Mouse (Mus musculus) lung, postnatal 0 days (tissue): ENCODE results near the gene Slfn5. TPM values are rescaled to one million over a fixed set of nuclear protein-coding genes. Genes with fewer than 3 reads are reported as not detected.
"Not testable (repeated sequence)": the region's sequence is repeated elsewhere in the genome, so short reads cannot be mapped to it uniquely, and the experiment has no call there.

Source experiments
- ATAC-seq: fragments of 200-750 bp; cut with Nextera tagmentation; 2 replicates; pipeline ENCODE4 v1.8.0; 2017; ENCODE audit warnings: moderate library complexity
- DNase-seq: peaks from one replicate; pipeline ENCODE4 v3.0.0-alpha.2; 2016; ENCODE audit warnings: low spot score
- H3K27ac ChIP-seq: fragments of 300-500 bp; sonication (generic); 2 replicates; pipeline ENCODE4 v1.5.1; 2014; ENCODE audit warnings: antibody characterized with exemption, mild to moderate bottlenecking, low read length, mixed read lengths
- H3K27me3 ChIP-seq: fragments of 300-500 bp; sonication (generic); replicated peaks from 2 replicates; pipeline ENCODE4 v1.6.1; 2014; ENCODE audit warnings: low read length, mixed read lengths; ENCODE audit not compliant: insufficient read depth
- H3K36me3 ChIP-seq: fragments of 300-500 bp; sonication (generic); 2 replicates; pipeline ENCODE4 v1.6.1; 2014; ENCODE audit warnings: low read length, mixed read lengths; ENCODE audit not compliant: insufficient read depth
- H3K4me1 ChIP-seq: fragments of 300-500 bp; sonication (generic); 2 replicates; pipeline ENCODE4 v1.6.1; 2014; ENCODE audit warnings: antibody characterized with exemption, low read depth, low read length, mixed read lengths; ENCODE audit not compliant: insufficient read depth
- H3K4me2 ChIP-seq: fragments of 300-500 bp; sonication (generic); replicated peaks from 2 replicates; pipeline ENCODE4 v1.6.1; 2014; ENCODE audit warnings: low read depth, mild to moderate bottlenecking, low read length, moderate library complexity, mixed read lengths
- H3K4me3 ChIP-seq: fragments of 300-500 bp; sonication (generic); 2 replicates; pipeline ENCODE4 v1.5.1; 2014; ENCODE audit warnings: low read depth, low read length
- H3K9ac ChIP-seq: fragments of 300-500 bp; sonication (generic); replicated peaks from 2 replicates; pipeline ENCODE4 v1.6.1; 2014; ENCODE audit warnings: low read depth, mild to moderate bottlenecking
- H3K9me3 ChIP-seq: fragments of 300-500 bp; sonication (generic); 2 replicates; pipeline ENCODE4 v1.6.1; 2016; ENCODE audit warnings: low read length, mixed read lengths
- CTCF ChIP-seq: IDR thresholded peaks from 2 replicates; pipeline ENCODE4 v1.5.1; 2016; ENCODE audit warnings: antibody characterized with exemption, mild to moderate bottlenecking
- EP300 ChIP-seq: IDR thresholded peaks from 2 replicates; pipeline ENCODE4 v1.6.1; 2016; ENCODE audit warnings: antibody characterized with exemption, mild to moderate bottlenecking, control low read depth
- WGBS: fragments of 180-500 bp; shearing (Covaris S2); extraction: QIAGEN DNeasy Blood & Tissue Kit; methylation state at CpG from one replicate; pipeline ENCODE4 v1.1.7; 2014; 5-methylcytosine and 5-hydroxymethylcytosine counted together
- polyA plus RNA-seq: library from polyadenylated mRNA; unstranded; fragments of >200 nt; fragmentation: Nextera tagmentation; extraction: Ambion mirVana; gene quantifications from 2 replicates; pipeline ENCODE4 v1.2.1, GENCODE M21; 2015

Gene Slfn5
- polyA plus RNA-seq, 1 experiment from 2014 or later = 25.8 TPM

DNA sequence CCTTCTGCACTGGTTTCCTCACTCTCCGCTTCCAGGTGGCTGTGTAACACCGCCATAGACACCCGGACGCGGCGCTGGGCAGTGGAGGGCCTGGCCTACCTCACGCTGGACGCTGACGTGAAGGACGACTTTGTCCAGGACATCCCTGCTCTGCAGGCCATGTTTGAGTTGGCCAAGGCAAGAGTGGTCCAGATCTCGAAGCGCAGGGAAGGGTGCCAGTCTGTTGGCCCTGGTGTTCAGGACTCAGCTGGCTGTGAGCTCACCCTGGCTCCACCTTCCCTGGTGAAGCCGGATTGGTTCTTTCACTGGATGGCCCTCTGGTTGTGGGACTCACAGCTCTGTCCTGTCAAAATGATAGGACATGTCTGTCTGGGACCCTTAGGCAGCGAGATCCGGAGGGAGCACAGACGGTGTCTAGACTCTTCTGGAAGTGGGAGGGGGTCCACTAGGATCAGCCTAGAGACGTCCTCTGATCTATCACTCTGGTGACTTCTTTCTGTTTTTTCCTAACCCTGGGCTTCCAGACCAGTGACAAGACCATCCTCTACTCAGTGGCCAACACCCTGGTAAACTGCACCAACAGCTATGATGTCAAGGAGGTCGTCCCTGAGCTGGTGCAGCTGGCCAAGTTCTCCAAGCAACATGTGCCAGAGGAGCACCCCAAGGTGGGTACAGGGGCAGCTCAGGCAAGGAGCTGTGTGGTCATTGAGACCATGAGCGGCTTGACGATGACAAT, 22.1 kb upstream of the Slfn5 start:
- DNase-seq = no peak
- no peaks in the 10 kb centered on the region for H3K36me3 ChIP-seq
- TF ChIP-seq EP300 (no peak), CTCF (no peak)
- H3K9ac ChIP-seq = no peak overlapping the region
- ATAC-seq = no peak
- no peak overlapping the region for H3K4me3 ChIP-seq
- WGBS = 27% methylated on average over 20 of the region's 20 CpGs
- no peak overlapping the region for H3K4me2 ChIP-seq
- H3K27me3 ChIP-seq = 0 out of 2 replicates have a peak, but pooled peaks cover 5% of the 10 kb centered on the region
- no peak overlapping the region for H3K27ac ChIP-seq
- no peaks in the 10 kb centered on the region for H3K4me1 ChIP-seq
- H3K9me3 ChIP-seq = no peaks in the 10 kb centered on the region

DNA sequence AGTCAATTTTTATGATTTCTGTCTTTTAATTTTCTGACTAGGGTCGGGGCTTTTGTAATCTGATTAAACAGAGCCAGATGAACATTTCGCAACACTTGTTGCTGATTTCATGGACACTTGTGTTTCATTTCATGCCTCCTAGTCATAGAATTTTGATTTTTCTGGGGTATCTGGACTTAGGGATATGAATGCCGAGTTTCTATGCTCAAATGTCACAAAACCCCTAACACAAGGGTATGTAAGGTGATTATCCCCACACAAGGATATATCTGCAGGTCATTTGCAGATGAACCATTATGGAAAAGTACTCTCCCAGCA, 21.6 kb upstream of the Slfn5 start:
- no peak for TF ChIP-seq CTCF
- TF ChIP-seq EP300 = no peak
- H3K4me3 ChIP-seq = peak overlapping the region; percentile 63; the same call in 1 of the 2 replicates
- H3K27me3 ChIP-seq = 0 out of 2 replicates have a peak, but pooled peaks cover 8% of the 10 kb centered on the region
- peak; percentile 21 for DNase-seq
- H3K27ac ChIP-seq = no peak overlapping the region
- H3K9me3 ChIP-seq = no peaks in the 10 kb centered on the region
- no peak for ATAC-seq
- H3K4me2 ChIP-seq = no peak overlapping the region; the same call in 1 of the 2 replicates
- no peaks in the 10 kb centered on the region for H3K36me3 ChIP-seq
- H3K4me1 ChIP-seq = no peaks in the 10 kb centered on the region
- WGBS = 33% methylated on average over 3 of the region's 3 CpGs
- no peak overlapping the region for H3K9ac ChIP-seq

DNA sequence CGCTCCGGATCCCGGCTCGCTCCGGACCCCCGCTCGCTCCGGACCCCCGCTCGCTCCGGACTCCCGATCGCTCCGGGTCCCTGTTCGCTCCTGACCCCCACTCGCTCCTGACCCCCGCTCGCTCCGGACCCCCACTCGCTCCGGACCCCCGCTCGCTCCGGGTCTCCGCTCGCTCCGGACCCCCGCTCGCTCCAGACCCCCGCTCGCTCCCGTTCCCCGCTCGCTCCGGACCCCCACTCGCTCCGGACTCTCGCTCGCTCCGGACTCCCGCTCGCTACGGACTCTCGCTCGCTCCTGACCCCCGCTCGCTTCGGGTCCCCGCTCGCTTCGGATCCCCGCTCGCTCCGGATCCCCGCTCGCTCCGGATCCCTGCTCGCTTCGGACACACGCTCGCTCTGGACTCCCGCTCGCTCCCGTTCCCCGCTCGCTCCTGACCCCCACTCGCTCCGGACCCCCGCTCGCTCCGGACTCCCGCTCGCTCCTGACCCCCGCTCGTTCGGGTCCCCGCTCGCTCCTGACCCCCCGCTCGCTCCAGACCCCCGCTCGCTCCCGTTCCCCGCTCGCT, 20.7 kb upstream of the Slfn5 start:
- H3K4me1 ChIP-seq, H3K36me3 ChIP-seq, H3K27me3 ChIP-seq, H3K27ac ChIP-seq, H3K9me3 ChIP-seq, ATAC-seq, DNase-seq: not testable (repeated sequence)
- Histone ChIP-seq H3K4me3 (peak overlapping the region; percentile 63), H3K9ac (peak overlapping the region; percentile 46; the same call in 1 of the 2 replicates), H3K4me2 (peak overlapping the region; percentile 88)
- 6% methylated on average over 51 of the region's 85 CpGs for WGBS

DNA sequence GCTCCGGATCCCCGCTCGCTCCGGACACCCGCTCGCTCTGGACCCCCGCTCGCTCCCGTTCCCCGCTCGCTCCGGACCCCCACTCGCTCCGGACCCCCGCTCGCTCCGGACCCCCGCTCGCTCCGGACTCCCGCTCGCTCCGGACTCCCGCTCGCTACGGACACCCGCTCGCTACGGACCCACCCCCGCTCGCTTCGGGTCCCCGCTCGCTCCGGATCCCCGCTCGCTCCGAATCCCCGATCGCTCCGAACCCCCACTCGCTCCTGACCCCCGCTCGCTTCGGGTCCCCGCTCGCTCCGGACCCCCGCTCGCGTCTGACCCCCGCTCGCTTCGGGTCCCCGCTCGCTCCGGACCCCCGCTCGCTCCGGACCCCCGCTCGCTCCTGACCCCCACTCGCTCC, 20.0 kb upstream of the Slfn5 start:
- H3K27me3 ChIP-seq, DNase-seq, ATAC-seq, H3K4me1 ChIP-seq, H3K9me3 ChIP-seq, H3K36me3 ChIP-seq: not testable (repeated sequence)
- peak overlapping the region; percentile 46 for H3K9ac ChIP-seq
- WGBS = under 1% methylated on average over 42 of the region's 63 CpGs
- H3K27ac ChIP-seq = peak overlapping the region; percentile 47; the same call in 1 of the 2 replicates
- peak overlapping the region; percentile 88 for H3K4me2 ChIP-seq
- H3K4me3 ChIP-seq = peak overlapping the region; percentile 63

DNA sequence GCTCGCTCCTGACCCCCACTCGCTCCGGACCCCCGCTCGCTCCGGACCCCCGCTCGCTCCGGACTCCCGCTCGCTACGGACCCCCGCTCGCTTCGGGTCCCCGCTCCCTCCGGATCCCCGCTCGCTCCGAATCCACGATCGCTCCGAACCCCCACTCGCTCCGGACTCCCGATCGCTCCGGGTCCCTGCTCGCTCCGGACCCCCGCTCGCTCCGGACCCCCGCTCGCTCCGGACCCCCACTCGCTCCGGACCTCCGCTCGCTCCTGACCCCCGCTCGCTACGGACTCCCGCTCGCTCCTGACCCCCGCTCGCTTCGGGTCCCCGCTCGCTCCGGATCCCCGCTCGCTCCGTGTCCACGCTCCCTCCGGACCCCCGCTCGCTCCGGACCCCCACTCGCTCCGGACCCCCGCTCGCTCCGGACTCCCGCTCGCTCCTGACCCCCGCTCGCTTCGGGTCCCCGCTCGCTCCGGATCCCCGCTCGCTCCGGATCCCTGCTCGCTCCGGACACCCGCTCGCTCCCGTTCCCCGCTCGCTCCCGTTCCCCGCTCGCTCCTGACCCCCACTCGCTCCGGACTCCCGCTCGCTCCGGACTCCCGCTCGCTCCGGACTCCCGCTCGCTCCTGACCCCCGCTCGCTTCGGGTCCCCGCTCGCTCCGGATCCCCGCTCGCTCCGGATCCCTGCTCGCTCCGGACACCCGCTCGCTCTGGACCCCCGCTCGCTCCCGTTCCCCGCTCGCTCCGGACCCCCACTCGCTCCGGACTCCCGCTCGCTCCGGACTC, 19.3 kb upstream of the Slfn5 start:
- not testable (repeated sequence) for ATAC-seq, H3K9me3 ChIP-seq, H3K27me3 ChIP-seq, DNase-seq, H3K4me1 ChIP-seq, H3K36me3 ChIP-seq
- H3K4me2 ChIP-seq = peak overlapping the region; percentile 88
- peak overlapping the region; percentile 47; the same call in 1 of the 2 replicates for H3K27ac ChIP-seq
- 2% methylated on average over 93 of the region's 119 CpGs for WGBS
- H3K4me3 ChIP-seq = peak overlapping the region; percentile 63
- H3K9ac ChIP-seq = peak overlapping the region; percentile 46

DNA sequence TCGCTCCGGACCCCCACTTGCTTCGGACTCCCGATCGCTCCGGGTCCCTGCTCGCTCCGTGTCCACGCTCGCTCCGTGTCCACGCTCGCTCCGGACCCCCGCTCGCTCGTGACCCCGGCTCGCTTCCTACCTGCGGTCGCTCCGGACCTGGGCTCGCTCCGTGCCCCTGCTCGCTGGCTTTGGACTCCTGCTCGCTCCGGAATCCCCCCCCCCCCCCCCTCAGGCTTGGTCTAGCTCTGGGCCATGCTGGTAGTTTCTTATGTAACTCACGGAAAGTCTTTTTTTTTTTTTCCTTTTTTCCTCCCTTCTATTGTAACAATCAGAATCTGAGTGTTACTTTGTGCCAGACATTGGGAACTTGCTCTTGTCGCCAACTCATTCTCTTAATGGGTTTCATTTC, 18.0 kb upstream of the Slfn5 start:
- Histone ChIP-seq H3K27ac (no peak overlapping the region), H3K9ac (peak overlapping the region; percentile 51; the same call in 1 of the 2 replicates), H3K36me3 (no peaks in the 10 kb centered on the region), H3K9me3 (no peaks in the 10 kb centered on the region), H3K4me1 (no peaks in the 10 kb centered on the region), H3K4me2 (peak overlapping the region; percentile 88), H3K27me3 (0 out of 2 replicates have a peak, but pooled peaks cover 8% of the 10 kb centered on the region), H3K4me3 (peak overlapping the region; percentile 63)
- ATAC-seq = no peak
- no peak for DNase-seq
- 2% methylated on average over 27 of the region's 29 CpGs for WGBS
- no peak for TF ChIP-seq CTCF
- no peak for TF ChIP-seq EP300
